Mouse (Mus musculus) midbrain, embryonic 16.5 days (tissue): Measurements from ENCODE around the gene Ptprn2. TPM values are rescaled to one million over a fixed set of nuclear protein-coding genes. Genes with fewer than 3 reads are reported as not detected.
A peak's percentile ranks its signal among the peaks of the same experiment; 100 is the strongest.

ENCODE experiments used
- ATAC-seq: fragments of 200-750 bp; cut with Nextera tagmentation; 2 replicates; pipeline ENCODE4 v1.8.0; 2017; ENCODE audit warnings: moderate TSS enrichment
- H3K27ac ChIP-seq: fragments of 300-500 bp; sonication (generic); 2 replicates; pipeline ENCODE4 v1.5.1; 2014; ENCODE audit warnings: mild to moderate bottlenecking, low read length, mixed read lengths
- H3K27me3 ChIP-seq: fragments of 300-500 bp; sonication (generic); 2 replicates; pipeline ENCODE4 v1.6.1; 2014; ENCODE audit warnings: low read depth, low read length, mixed read lengths; ENCODE audit not compliant: control insufficient read depth, insufficient read depth
- H3K36me3 ChIP-seq: fragments of 300-500 bp; sonication (generic); 2 replicates; pipeline ENCODE4 v1.6.1; 2014; ENCODE audit warnings: mild to moderate bottlenecking, low read length, moderate library complexity, mixed read lengths; ENCODE audit not compliant: control insufficient read depth, insufficient read depth
- H3K4me1 ChIP-seq: fragments of 300-500 bp; sonication (generic); 2 replicates; pipeline ENCODE4 v1.6.1; 2014; ENCODE audit warnings: mild to moderate bottlenecking, low read length, mixed read lengths; ENCODE audit not compliant: control insufficient read depth, insufficient read depth
- H3K4me2 ChIP-seq: fragments of 300-500 bp; sonication (generic); 2 replicates; pipeline ENCODE4 v1.6.1; 2014; ENCODE audit warnings: mild to moderate bottlenecking, low read length, mixed read lengths
- H3K4me3 ChIP-seq: fragments of 300-500 bp; sonication (generic); 2 replicates; pipeline ENCODE4 v1.5.1; 2014; ENCODE audit warnings: low read depth, mild to moderate bottlenecking, low read length, moderate library complexity, mixed read lengths
- H3K9ac ChIP-seq: fragments of 300-500 bp; sonication (generic); 2 replicates; pipeline ENCODE4 v1.6.1; 2014; ENCODE audit warnings: low read depth, low read length, mixed read lengths
- H3K9me3 ChIP-seq: fragments of 300-500 bp; sonication (generic); replicated peaks from 2 replicates; pipeline ENCODE4 v1.6.1; 2014; ENCODE audit warnings: mild to moderate bottlenecking, low read length, mixed read lengths; ENCODE audit not compliant: control insufficient read depth, poor library complexity, severe bottlenecking
- WGBS: fragments of 180-500 bp; shearing (Covaris S2); extraction: QIAGEN DNeasy Blood & Tissue Kit; methylation state at CpG from one replicate; pipeline ENCODE4 v1.1.7; 2014; 5-methylcytosine and 5-hydroxymethylcytosine counted together
- polyA plus RNA-seq: library from polyadenylated mRNA; unstranded; fragments of >200 nt; fragmentation: Nextera tagmentation; extraction: Ambion mirVana; gene quantifications from 2 replicates; pipeline ENCODE4 v1.2.1, GENCODE M21; 2015

Ptprn2 gene
- polyA plus RNA-seq, 1 experiment from 2014 or later = 15.6 TPM

DNA sequence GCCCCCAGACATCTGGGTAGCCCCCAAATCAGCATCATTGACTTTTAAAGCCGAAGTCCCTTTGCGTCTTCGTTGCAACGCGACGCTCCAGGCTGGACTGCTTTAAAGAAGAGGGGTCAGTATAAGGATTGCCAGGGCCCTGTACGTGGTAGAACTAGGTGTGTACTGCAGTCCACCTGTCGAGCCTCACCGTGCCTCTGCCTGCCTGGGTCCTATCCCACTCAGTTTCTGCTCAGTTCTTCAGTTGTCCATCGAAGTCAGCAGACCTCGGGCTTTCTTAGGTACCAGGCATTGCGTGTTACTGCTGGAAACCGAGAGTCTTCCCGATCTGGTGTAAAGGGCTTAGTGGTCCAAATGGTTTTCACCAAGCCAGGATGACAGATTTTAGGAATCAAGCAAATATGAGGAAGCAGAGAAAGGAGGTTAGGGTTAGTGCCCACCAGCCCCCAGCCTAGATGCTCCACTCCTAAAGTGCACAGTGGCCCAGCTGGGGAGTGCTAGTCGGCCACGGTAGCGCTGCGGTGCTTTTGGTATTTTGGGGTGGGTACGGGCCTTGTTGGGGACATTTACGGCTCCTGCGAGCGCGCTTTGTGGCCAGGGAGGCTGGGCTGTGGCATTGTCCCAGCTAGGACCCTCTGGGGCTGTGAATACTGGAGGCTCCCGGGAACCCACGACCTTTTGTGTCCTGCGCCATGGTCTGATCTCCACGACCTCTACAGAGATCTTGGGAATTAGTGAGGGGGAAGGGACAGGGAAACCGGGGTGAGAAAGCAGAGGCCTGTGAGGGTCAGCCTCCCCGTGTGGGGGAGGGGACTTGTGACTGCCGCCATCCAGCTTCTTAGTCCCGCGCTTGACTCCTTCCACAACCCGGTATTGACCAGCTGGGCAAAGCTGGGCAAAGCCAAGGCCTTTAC, 670.0 kb downstream of the Ptprn2 start:
- WGBS = under 1% methylated on average over 33 of the region's 33 CpGs

DNA sequence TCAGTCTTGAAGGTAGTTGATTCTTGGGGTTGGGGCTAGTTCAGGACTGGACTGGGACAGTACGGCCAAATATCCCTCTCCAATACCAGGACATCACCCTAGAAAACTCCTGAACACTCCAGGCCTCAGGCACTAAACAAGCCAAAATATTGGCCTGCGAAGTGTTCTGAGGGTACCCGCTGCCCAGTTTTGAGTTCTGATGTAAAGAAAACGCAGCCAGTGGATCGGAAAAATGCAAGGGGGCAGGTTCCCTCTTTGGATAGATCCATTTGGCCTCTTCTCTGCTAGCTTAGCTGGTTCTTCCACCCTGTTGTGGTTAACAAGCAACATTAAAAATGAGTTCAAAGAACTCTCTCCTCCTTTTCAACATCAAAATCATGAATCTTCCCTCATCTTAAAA, 670.7 kb downstream of the Ptprn2 start:
- WGBS = 2% methylated on average over 5 of the region's 5 CpGs
- no peaks in the 10 kb centered on the region for H3K27me3 ChIP-seq

More for the DNA sequence above, 670.0 kb downstream of the Ptprn2 start:
- Histone ChIP-seq H3K27me3 (no peaks in the 10 kb centered on the region), H3K4me2 (peak overlapping the region; percentile 64), H3K27ac (peak overlapping the region; percentile 96), H3K9ac (peak overlapping the region; percentile 91), H3K36me3 (no peaks in the 10 kb centered on the region), H3K9me3 (no peaks in the 10 kb centered on the region), H3K4me3 (peak overlapping the region; percentile 68), H3K4me1 (peaks cover 59% of the 10 kb centered on the region)
- no peak for ATAC-seq

DNA sequence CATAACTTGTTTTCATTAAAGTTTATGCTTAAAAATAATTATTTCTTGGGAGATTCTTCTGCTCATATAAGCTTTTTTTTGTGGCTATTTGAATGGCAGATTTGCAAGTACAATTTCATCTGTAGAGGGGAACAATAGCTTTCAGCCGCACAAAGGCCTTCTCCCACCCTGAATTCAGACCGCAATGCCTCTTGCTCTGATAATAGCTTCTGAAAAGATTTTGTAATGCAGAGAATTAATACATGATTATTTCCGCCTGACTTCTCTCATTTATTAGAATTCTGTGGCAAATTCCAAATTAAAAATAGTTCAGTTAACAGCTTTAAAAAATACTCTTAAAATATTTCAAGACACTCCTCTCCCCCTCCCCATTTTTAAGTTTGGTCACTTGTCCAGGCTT, 671.3 kb downstream of the Ptprn2 start:
- Histone ChIP-seq H3K9ac (peak overlapping the region; percentile 57; the same call in 1 of the 2 replicates), H3K4me1 (peaks cover 59% of the 10 kb centered on the region), H3K4me3 (peak overlapping the region; percentile 41), H3K27ac (peak overlapping the region; percentile 81), H3K36me3 (0 out of 2 replicates have a peak, but pooled peaks cover 3% of the 10 kb centered on the region), H3K9me3 (no peaks in the 10 kb centered on the region), H3K27me3 (no peaks in the 10 kb centered on the region), H3K4me2 (peak overlapping the region; percentile 64)
- WGBS = 16% methylated on average over 3 of the region's 3 CpGs
- no peak for ATAC-seq

More for the DNA sequence above, 670.7 kb downstream of the Ptprn2 start:
- Histone ChIP-seq H3K36me3 (no peaks in the 10 kb centered on the region), H3K27ac (peak overlapping the region; percentile 96), H3K9me3 (no peaks in the 10 kb centered on the region), H3K9ac (peak overlapping the region; percentile 91), H3K4me1 (peaks cover 59% of the 10 kb centered on the region), H3K4me3 (peak overlapping the region; percentile 68), H3K4me2 (peak overlapping the region; percentile 64)
- no peak for ATAC-seq

DNA sequence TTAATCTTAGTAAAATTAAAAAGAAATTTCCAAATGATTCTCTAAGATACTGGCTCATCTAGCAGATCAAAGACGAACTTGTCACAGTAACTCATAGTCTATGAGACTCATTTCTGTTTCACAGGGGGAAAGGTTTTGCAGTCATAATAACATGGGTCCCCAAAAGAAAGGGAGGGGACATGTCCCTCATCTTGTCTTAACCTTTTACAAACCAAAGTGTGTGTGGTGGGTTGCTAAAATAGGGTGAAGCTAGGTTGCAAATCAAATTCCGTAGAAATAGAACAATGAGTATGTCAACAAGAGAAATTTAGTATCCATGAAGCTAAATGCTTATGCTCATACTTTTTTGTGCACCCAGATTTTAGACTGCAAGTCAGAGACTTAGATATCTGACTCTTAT, 671.7 kb downstream of the Ptprn2 start:
- Histone ChIP-seq H3K4me1 (peaks cover 59% of the 10 kb centered on the region), H3K27me3 (no peaks in the 10 kb centered on the region)
- no peak for ATAC-seq

DNA sequence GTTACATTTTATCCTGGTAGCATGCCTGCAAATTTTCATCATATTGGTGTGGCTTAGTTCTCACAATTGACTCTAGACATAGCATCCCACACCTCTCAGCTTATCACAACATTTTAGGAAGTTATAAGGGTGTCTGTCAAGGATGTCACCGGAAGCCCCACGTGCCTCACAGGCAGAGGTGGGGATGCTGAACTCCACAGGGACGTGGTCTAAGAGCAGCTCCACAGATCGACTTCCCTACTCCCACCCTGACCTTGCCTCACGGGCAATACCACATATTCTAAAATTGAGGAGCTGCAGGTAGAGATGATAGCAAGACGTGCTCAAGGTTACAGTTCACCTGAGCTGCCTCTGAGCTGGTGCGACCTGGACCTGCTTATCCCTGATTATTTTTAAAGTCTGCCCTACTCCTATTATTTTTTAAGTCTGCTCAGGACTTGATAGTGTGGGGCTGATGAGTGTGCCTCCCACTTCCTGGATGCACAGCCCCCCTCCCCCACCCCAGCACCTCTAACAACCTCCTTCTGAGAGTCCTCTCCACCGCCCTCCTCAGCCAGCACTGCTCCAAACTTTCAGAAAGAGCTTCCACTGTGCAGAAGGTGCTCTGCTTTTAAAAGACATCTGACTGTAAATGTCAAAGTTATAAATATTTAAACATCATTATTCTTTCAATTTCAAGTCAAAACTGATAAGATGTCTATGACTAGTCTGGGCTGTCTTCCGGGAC, 672.3 kb downstream of the Ptprn2 start:
- H3K27me3 ChIP-seq = no peaks in the 10 kb centered on the region
- H3K36me3 ChIP-seq = 0 out of 2 replicates have a peak, but pooled peaks cover 3% of the 10 kb centered on the region
- 6% methylated on average over 9 of the region's 9 CpGs for WGBS
- H3K4me3 ChIP-seq = peak overlapping the region; percentile 41
- no peak for ATAC-seq
- H3K4me1 ChIP-seq = peaks cover 58% of the 10 kb centered on the region
- peak overlapping the region; percentile 64 for H3K9ac ChIP-seq
- no peaks in the 10 kb centered on the region for H3K9me3 ChIP-seq
- peak overlapping the region; percentile 88 for H3K27ac ChIP-seq
- H3K4me2 ChIP-seq = peak overlapping the region; percentile 64

More for the DNA sequence above, 671.7 kb downstream of the Ptprn2 start:
- peak overlapping the region; percentile 88 for H3K27ac ChIP-seq
- H3K36me3 ChIP-seq = 0 out of 2 replicates have a peak, but pooled peaks cover 3% of the 10 kb centered on the region
- WGBS = 6% methylated on average over 2 of the region's 2 CpGs
- peak overlapping the region; percentile 64 for H3K9ac ChIP-seq
- peak overlapping the region; percentile 64 for H3K4me2 ChIP-seq
- peak overlapping the region; percentile 41 for H3K4me3 ChIP-seq
- H3K9me3 ChIP-seq = no peaks in the 10 kb centered on the region

DNA sequence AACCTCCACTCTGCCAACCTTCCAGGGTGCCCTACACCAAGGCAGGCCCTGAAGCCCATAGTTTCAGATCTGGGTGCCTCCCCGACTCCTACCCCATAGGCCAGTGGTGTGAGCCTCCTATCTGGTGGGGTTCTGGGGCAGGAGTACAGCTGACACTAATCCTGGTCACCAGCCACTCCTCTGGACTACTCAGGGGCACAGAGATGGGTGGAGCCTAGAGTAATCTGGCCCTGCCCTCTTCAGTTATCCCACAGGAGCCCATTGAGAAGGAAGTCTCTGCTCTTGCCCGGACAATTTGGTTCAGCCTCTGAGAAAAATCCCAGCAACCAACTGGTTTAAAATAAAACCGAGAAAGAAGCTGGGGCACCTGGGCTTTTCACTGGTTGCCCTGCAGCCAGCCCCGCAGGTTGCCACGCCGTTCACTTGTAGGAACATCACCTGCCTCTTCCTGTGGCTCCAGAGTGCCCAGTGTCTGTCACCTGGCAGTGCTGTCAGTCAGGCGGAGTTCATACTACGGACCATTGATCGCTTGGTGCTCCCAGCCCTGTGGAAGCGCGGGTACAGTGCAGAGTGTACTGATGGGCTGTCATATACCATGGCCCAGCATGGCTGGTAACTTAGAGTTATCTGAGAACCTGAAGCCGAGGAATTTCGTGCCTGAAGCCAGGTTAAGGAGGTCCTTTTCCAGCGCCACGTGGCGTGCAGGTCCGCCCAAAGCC, 673.6 kb downstream of the Ptprn2 start:
- no peaks in the 10 kb centered on the region for H3K27me3 ChIP-seq

DNA sequence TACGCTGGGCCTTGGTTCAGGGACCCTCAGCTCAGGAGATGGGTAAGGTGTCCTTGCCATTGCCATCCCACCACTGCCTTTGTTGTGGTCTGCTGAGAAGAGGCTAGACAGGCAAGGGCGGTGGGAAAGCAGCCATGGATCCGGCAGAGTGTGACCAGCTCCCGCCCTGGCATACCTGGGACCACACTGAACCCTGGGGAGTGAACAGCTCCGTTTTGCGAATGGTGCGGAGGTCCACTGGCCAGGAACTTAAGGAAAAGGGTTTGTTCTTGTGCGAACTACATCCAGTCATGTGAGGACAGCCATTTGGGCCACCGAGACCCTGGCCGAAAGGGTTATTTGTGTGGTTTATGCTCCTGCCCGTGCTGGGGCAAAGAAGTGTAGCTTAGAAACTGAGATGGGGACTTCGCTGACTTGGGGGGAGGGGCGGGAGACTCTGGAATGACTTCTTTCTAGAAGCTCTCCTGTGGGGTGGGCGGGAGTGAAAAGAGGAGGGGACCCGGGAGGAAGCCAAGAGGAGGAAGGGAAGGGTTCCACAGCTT, 674.2 kb downstream of the Ptprn2 start:
- no peaks in the 10 kb centered on the region for H3K9me3 ChIP-seq
- peaks cover 67% of the 10 kb centered on the region for H3K4me1 ChIP-seq
- peak overlapping the region; percentile 76 for H3K9ac ChIP-seq
- H3K36me3 ChIP-seq = 0 out of 2 replicates have a peak, but pooled peaks cover 3% of the 10 kb centered on the region
- peak overlapping the region; percentile 88 for H3K27ac ChIP-seq
- 7% methylated on average over 15 of the region's 15 CpGs for WGBS
- peak overlapping the region; percentile 41 for H3K4me3 ChIP-seq
- H3K4me2 ChIP-seq = peak overlapping the region; percentile 64
- ATAC-seq = 0 out of 2 replicates have a peak, but pooled peaks have one; percentile 7
- H3K27me3 ChIP-seq = no peaks in the 10 kb centered on the region

More for the DNA sequence above, 673.6 kb downstream of the Ptprn2 start:
- Histone ChIP-seq H3K27ac (peak overlapping the region; percentile 88), H3K4me3 (peak overlapping the region; percentile 41), H3K9ac (peak overlapping the region; percentile 76), H3K9me3 (no peaks in the 10 kb centered on the region), H3K36me3 (0 out of 2 replicates have a peak, but pooled peaks cover 3% of the 10 kb centered on the region), H3K4me2 (peak overlapping the region; percentile 64), H3K4me1 (peaks cover 63% of the 10 kb centered on the region)
- ATAC-seq = peak; percentile 26; the same call in 1 of the 2 replicates
- 12% methylated on average over 17 of the region's 17 CpGs for WGBS
